Mouse (Mus musculus) spleen, adult 2 months (tissue): ENCODE results near the gene Wnt9a. TPM values are rescaled to one million over a fixed set of nuclear protein-coding genes. Genes with fewer than 3 reads are reported as not detected.

Experiments
- DNase-seq, 2 experiments: peaks; one replicate each; pipeline versions ENCODE4 v3.0.0 to v3.0.0-alpha.2; 2012 to 2021; ENCODE audit warnings: low spot score in 2 of 2, low read depth in 1 of 2
- H3K27ac ChIP-seq: fragments of 200-500 bp; 2 replicates; pipeline ENCODE4 v1.5.1; 2012; ENCODE audit warnings: low read length, inconsistent platforms; ENCODE audit not compliant: insufficient read depth
- H3K27me3 ChIP-seq: fragments of 200-500 bp; 2 replicates; pipeline ENCODE4 v1.6.1; 2012; ENCODE audit warnings: mild to moderate bottlenecking, moderate library complexity, low read length, inconsistent platforms; ENCODE audit not compliant: control insufficient read depth, insufficient read depth
- H3K36me3 ChIP-seq: fragments of 200-500 bp; 2 replicates; pipeline ENCODE4 v1.6.1; 2012; ENCODE audit warnings: mild to moderate bottlenecking, low read length, inconsistent platforms; ENCODE audit not compliant: control insufficient read depth, insufficient read depth
- H3K4me1 ChIP-seq: fragments of 200-500 bp; 2 replicates; pipeline ENCODE4 v1.6.1; 2011; ENCODE audit warnings: inconsistent platforms; ENCODE audit not compliant: control insufficient read depth, insufficient read depth, insufficient read length
- H3K4me3 ChIP-seq: fragments of 200-500 bp; 2 replicates; pipeline ENCODE4 v1.5.1; 2011; ENCODE audit warnings: mild to moderate bottlenecking, inconsistent platforms; ENCODE audit not compliant: insufficient read depth, insufficient read length; ENCODE audit errors: extremely low read depth
- CTCF ChIP-seq: fragments of 200-500 bp; IDR thresholded peaks from 2 replicates; pipeline ENCODE4 v1.5.1; 2011; ENCODE audit warnings: mild to moderate bottlenecking, inconsistent platforms; ENCODE audit not compliant: insufficient read depth, insufficient read length, insufficient replicate concordance; ENCODE audit errors: extremely low read depth
- POLR2A ChIP-seq: fragments of 200-500 bp; IDR thresholded peaks from 2 replicates; pipeline ENCODE4 v1.6.1; 2011; ENCODE audit warnings: low read depth, low read length, inconsistent platforms
- WGBS: fragments of 180-500 bp; shearing (Covaris S2); methylation state at CpG from one replicate; pipeline ENCODE4 v1.1.7; 2018; 5-methylcytosine and 5-hydroxymethylcytosine counted together
- polyA plus RNA-seq: library from polyadenylated mRNA; depleted of rRNA; stranded (reverse); fragments of >200 nt; gene quantifications from 2 replicates; pipeline ENCODE4 v1.2.3, GENCODE M21; 2012

The Wnt9a gene
- polyA plus RNA-seq, 1 experiment: 0.40 TPM

DNA sequence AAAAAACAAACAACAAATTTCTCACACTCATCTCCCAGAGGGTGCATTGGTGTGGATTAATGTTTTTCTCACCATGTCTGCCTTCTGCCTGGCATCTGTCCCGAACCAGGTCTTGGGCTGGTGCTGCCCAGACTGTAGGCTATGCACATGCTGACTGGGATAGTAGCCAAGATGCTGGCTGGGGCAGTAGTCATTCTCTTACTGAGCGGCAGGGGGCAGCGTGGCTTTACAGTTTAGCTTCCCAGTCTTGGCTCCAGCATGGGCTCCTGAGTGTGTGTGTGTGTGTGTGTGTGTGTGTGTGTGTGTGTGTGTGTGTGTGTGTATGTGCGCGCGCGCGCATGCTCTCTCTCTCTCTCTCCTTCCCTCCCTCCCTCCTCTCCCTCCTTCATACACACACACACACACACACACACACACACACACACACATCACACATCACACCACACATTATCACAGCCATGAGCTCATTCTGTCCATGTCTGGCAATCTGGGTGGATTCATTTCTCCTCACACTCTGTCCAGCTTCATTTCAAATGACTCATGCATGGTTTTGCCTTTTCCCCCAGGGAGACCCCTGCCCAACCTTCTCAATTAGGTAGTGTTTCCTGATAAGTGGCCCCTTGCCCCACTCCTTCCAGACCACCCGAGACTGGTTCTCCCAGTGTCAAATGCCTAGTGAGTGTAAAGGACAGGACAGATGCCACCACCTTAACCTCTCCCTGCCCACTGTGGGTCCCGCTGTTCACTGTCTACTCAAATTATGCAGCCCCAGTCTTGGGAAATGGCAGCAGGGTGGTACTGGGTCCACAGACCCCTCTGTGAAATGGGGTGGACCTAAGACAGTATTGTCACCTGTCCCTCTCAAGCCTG lies 3.8 kb upstream of the Wnt9a start:
- peaks cover 16% of the 10 kb centered on the region for H3K27me3 ChIP-seq
- no peak overlapping the region for H3K27ac ChIP-seq
- H3K4me1 ChIP-seq: no peaks in the 10 kb centered on the region; the same call in 1 of the 2 replicates
- WGBS: 22% methylated on average over 9 of the region's 10 CpGs
- peak; percentile 8 to 29 for DNase-seq
- H3K4me3 ChIP-seq: no peak overlapping the region
- TF ChIP-seq POLR2A (no peak), CTCF (peak; percentile 50; the same call in 1 of the 2 replicates)
- no peaks in the 10 kb centered on the region for H3K36me3 ChIP-seq

DNA sequence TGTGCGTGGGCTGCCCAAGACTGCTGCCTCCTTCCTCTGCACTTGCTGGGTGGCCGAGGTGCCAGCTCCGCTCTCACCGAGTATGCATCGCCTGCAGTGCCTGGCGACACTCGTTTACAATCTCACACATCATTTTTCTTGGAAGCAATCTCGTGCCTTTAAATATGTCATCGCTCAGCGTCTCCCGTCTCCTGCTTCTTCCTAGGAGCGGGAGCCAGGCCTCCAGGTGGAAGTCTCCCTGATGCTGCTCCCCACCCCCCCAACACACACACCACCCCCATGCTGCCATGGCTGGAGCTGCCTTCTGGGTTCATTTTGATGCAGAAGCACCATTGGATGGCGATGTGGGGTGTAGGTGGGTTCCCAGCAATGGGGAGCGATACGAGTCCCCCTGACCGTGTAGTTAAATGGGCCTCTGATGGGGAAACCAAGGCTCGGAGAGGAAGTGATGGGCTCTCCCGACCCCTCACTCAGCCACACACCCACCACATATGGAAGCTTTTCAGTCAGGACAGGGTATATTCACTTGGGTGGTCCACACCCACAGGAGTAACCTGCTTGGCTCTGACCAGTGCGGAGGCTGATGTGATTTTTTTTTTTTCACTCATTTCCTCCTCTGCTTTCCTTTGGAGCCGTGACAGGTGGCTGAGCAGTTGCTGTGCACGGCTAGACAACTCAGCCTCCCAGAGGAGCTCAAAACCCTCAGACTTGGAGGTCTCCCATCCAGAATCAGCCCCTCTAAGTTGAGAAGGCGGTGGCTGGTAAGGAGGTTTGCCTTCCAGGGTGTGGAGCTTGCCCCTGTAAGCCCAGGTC lies 1.5 kb upstream of the Wnt9a start:
- no peak for TF ChIP-seq CTCF
- no peak for TF ChIP-seq POLR2A
- Histone ChIP-seq H3K27me3 (peaks cover 20% of the 10 kb centered on the region), H3K4me1 (no peaks in the 10 kb centered on the region; the same call in 1 of the 2 replicates), H3K27ac (no peak overlapping the region), H3K4me3 (no peak overlapping the region), H3K36me3 (no peaks in the 10 kb centered on the region)
- WGBS: 45% methylated on average over 22 of the region's 22 CpGs
- DNase-seq: no peak

DNA sequence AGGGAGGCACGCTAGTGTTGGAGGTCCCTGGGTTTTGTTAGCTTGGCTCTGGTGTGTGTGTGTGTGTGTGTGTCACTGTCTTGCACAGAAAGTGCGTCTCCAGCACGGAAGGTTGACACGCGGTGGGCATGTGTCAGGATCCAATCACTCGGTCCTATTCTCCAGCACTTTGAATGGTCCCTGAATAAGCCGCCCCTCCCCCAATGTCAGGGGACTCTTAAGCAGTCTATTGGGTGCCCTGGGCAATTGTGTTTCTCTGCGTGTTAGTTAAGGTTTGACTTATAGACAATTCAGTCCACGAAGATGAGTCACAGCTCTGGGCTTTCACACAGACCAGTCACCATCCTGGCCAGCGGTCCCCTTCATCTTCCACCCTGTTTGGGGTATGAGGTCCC lies 910 bp upstream of the Wnt9a start:
- Histone ChIP-seq H3K27me3 (peaks cover 20% of the 10 kb centered on the region), H3K4me1 (no peaks in the 10 kb centered on the region; the same call in 1 of the 2 replicates), H3K4me3 (no peak overlapping the region), H3K27ac (no peak overlapping the region), H3K36me3 (no peaks in the 10 kb centered on the region)
- DNase-seq: no peak
- TF ChIP-seq CTCF: no peak
- no peak for TF ChIP-seq POLR2A
- WGBS: 9% methylated on average over 10 of the region's 10 CpGs

GRCm38 (mm10) chr11:59307422-59308163 lies 865 bp downstream of the Wnt9a start:
- Histone ChIP-seq H3K4me3 (no peak overlapping the region), H3K4me1 (no peaks in the 10 kb centered on the region; the same call in 1 of the 2 replicates), H3K27ac (no peak overlapping the region), H3K27me3 (peaks cover 20% of the 10 kb centered on the region), H3K36me3 (no peaks in the 10 kb centered on the region)
- TF ChIP-seq POLR2A (no peak), CTCF (peak; percentile 29; the same call in 1 of the 2 replicates)
- 4% methylated on average over 45 of the region's 45 CpGs for WGBS
- DNase-seq: peak in 1 of 2 experiments; percentile 24

- TF ChIP-seq POLR2A (no peak), CTCF (no peak)
- Histone ChIP-seq H3K36me3 (no peaks in the 10 kb centered on the region), H3K4me1 (no peaks in the 10 kb centered on the region; the same call in 1 of the 2 replicates), H3K27me3 (peaks cover 20% of the 10 kb centered on the region), H3K4me3 (no peak overlapping the region), H3K27ac (no peak overlapping the region)
- no peak for DNase-seq
- WGBS: 22% methylated on average over 12 of the region's 12 CpGs
These were observed 1.4 kb downstream of the Wnt9a start for GRCm38 (mm10) chr11:59308164-59308542.

- H3K27me3 ChIP-seq: peaks cover 20% of the 10 kb centered on the region
- TF ChIP-seq CTCF (no peak), POLR2A (no peak)
These were observed 1.9 kb downstream of the Wnt9a start for GRCm38 (mm10) chr11:59308625-59309024.

More at GRCm38 (mm10) chr11:59308625-59309024, 1.9 kb downstream of the Wnt9a start:
- Histone ChIP-seq H3K4me3 (no peak overlapping the region), H3K27ac (no peak overlapping the region), H3K36me3 (no peaks in the 10 kb centered on the region), H3K4me1 (no peaks in the 10 kb centered on the region; the same call in 1 of the 2 replicates)
- no peak for DNase-seq
- WGBS: 75% methylated on average over 6 of the region's 6 CpGs
